Mouse (Mus musculus): ENCODE results near the gene Coro1c. TPM values are rescaled to one million over a fixed set of nuclear protein-coding genes. Genes with fewer than 3 reads are reported as not detected.

The Coro1c gene
- polyA plus RNA-seq, 1 experiment from 2014 or later = 72.7 TPM

Other genes with a start within 250 kb of the Coro1c start
- gene 1700069L16Rik, start 184.0 kb downstream of the Coro1c start, polyA plus RNA-seq (2015; fragmentation: Nextera tagmentation; extraction: Ambion mirVana) = not detected in 2 replicates
- gene Ficd, start 173.0 kb downstream of the Coro1c start, polyA plus RNA-seq (2015; fragmentation: Nextera tagmentation; extraction: Ambion mirVana) = 4.9 and 6.2 TPM in 2 replicates
- gene Sart3, start 136.2 kb downstream of the Coro1c start, polyA plus RNA-seq (2015; fragmentation: Nextera tagmentation; extraction: Ambion mirVana) = 30.8 and 39.8 TPM in 2 replicates
- 112 and 124 TPM in 2 replicates for gene Iscu, start 136.0 kb downstream of the Coro1c start, polyA plus RNA-seq (2015; fragmentation: Nextera tagmentation; extraction: Ambion mirVana)
- gene Tmem119, start 108.2 kb downstream of the Coro1c start, polyA plus RNA-seq (2015; fragmentation: Nextera tagmentation; extraction: Ambion mirVana) = 23.6 and 30.5 TPM in 2 replicates
- gene Selplg, start 76.1 kb downstream of the Coro1c start, polyA plus RNA-seq (2015; fragmentation: Nextera tagmentation; extraction: Ambion mirVana) = 2.7 and 18.4 TPM in 2 replicates
- 9.0 and 11.7 TPM in 2 replicates for gene Ssh1, start 85.1 kb upstream of the Coro1c start, polyA plus RNA-seq (2015; fragmentation: Nextera tagmentation; extraction: Ambion mirVana)
- not detected in 2 replicates for gene Dao, start 94.9 kb upstream of the Coro1c start, polyA plus RNA-seq (2015; fragmentation: Nextera tagmentation; extraction: Ambion mirVana)
- 7.8 and 8.9 TPM in 2 replicates for gene Usp30, start 156.7 kb upstream of the Coro1c start, polyA plus RNA-seq (2015; fragmentation: Nextera tagmentation; extraction: Ambion mirVana)
- gene Svop, start 182.8 kb upstream of the Coro1c start, polyA plus RNA-seq (2015; fragmentation: Nextera tagmentation; extraction: Ambion mirVana) = 0.53 TPM in 1 of 2 replicates, not detected in the other
- gene Alkbh2, start 219.5 kb upstream of the Coro1c start, polyA plus RNA-seq (2015; fragmentation: Nextera tagmentation; extraction: Ambion mirVana) = 7.8 and 7.9 TPM in 2 replicates
- gene Ung, start 221.6 kb upstream of the Coro1c start, polyA plus RNA-seq (2015; fragmentation: Nextera tagmentation; extraction: Ambion mirVana) = 37.3 and 41.9 TPM in 2 replicates
- gene Acacb, start 237.8 kb upstream of the Coro1c start, polyA plus RNA-seq (2015; fragmentation: Nextera tagmentation; extraction: Ambion mirVana) = 11.3 and 12.2 TPM in 2 replicates

Measured in heart, embryonic 15.5 days (tissue).